Mouse (Mus musculus) ZHBTc4 (cell line): Measurements from ENCODE around the gene Ankrd11.

Source experiments
- DNase-seq: peaks from one replicate; pipeline ENCODE4 v3.0.0-alpha.2; 2011; ENCODE audit warnings: low read depth, low spot score

Ankrd11 gene

DNA sequence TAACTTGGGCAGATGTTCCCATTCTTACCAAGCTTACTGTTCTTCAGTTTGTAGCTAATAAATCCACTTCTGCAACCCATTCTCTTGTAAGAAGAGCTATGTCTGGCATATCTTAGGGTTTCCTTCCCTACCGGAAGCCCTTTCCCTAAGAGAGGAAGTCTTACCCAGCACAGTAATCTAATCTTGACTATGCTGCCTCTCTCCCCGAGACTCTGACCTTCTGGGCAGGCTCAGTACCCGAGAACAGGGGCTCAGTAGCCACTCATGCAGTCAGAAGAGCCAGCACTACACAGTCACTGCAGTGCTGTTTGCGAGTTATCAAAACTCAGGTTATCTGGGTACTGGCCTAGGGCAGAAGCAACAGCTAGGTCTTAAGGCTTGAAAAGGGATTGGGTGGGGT is 144.1 kb downstream of the Ankrd11 start:
- DNase-seq = no peak

DNA sequence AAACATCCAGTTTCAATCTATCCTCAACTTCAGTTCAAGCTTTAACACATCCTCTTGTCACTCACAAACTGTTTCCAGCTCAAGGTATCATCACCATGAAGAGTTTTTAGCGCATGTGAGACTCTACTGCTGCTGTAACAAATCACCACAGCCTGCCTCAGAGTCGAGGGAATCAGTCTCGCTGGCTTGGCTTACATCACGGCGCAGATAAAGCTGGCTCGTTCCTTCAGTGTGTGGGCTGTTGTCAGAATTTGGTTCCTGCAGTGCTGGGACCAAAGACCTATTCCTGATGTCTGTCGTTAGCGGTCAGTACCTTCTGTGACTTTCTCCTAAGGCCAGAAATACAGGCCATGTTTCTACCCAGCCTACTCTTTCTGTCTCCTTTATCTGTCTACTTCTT is 144.9 kb downstream of the Ankrd11 start:
- no peak for DNase-seq

DNA sequence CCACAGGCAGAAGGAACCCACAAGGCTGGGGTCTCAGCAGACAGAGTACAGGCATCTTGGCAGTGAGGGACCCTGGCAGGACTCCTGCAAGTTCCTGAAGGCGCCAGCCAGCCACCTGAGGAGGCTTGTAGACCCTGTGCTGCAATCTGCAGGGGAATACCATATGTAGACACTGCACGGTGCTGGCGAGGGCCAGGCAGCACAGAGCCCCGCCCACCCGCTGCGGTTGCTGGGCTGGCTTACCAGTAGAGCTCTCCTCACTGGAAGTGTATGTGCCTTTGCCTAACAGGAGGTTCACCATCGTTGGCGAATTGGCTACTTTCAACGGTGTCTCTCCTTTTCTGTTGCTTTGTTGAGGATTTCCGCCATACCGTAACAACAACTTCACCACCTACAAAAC is 145.8 kb downstream of the Ankrd11 start:
- DNase-seq = peak; percentile 45

- no peak for DNase-seq
These were observed 148.6 kb downstream of the Ankrd11 start for GRCm38 (mm10) chr8:122893451-122893850.

- DNase-seq = no peak
These were observed 150.6 kb downstream of the Ankrd11 start for GRCm38 (mm10) chr8:122891440-122891839.

DNA sequence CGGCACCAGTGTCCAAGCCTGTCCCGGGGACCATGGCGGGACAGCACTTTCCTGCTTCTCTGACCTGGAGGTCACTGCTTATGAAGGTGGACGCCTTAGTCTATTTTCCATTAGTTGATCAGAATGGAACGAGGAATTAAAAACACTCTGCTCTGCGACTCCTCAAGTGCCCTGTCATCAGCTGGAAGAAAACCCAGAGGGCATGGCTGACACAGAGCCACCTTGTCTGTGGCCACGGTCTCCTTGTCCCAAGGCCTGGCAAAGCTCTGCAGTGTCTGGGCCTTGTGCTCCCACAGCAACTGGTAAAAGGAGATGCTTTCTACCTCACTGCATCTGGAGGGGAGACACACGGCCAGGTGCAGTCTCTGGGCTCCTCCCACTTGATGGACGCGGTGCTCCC is 158.4 kb downstream of the Ankrd11 start:
- no peak for DNase-seq

DNA sequence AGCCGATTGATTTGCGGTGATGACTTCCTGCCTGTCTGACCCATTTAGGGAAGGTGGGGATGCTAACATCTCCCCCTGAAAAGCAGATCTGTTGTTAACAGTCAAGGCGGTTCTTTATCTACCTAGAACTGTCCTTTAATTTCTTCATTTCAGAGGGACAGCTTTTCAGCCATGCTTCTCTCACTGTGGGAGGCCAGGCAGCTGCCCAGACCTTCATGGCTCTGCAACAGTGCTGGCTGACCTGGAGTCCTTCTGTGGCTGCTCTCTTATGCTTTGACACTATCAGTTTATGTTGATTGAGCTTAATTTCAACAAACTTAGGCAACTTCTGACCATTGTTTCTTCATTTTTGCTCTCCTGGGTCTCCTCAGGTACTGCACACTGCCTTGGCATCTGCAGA is 161.8 kb downstream of the Ankrd11 start:
- DNase-seq = no peak

GRCm38 (mm10) chr8:122878231-122878630 is 163.8 kb downstream of the Ankrd11 start:
- no peak for DNase-seq

GRCm38 (mm10) chr8:122875186-122875585 is 166.9 kb downstream of the Ankrd11 start:
- DNase-seq = no peak

- DNase-seq = no peak
These were observed 168.9 kb downstream of the Ankrd11 start for GRCm38 (mm10) chr8:122873171-122873570.

DNA sequence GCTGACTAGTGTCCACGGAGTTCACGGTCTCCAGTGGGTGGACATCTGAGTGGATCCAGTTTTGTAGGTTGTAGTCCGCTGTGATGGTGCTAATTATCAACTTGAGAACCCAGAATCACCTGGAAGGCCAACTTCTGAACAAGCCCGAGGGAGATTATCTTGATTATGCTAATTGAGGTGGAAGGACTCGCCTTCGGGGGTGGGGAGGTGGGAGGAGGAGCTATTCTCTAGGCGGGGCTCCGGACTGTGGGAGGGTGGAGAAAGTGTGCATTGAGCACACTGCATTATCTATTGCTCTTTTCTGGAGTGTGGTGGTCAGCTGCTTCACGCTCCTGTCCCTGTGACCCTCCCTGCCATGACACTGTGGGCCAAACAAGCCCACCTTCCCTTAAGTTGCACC is 170.4 kb downstream of the Ankrd11 start:
- peak; percentile 52 for DNase-seq

DNA sequence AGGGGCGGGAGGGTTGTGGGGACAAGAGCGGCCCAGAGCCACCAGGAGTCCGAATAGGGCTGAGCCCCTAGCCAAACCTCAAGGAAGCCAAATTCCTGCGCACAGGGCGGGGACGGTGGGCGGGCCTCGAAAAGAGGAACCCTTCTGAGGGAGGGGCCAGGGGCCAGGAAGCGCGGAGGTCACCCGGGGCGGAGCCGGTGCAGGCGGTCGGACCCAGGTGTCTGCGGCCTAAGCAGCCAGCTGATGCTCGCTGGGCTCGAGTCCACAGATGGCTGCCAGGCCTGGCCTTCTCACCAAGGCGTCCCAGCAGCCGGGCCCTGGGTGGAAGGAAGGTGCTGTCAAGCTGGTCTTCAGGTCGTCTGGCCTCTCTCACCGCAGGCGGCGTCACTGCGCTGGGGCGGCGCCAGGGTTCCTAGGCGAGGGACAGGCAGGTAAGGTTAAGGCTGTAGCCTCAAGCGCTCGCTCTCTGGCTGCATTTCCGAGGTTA is 171.7 kb downstream of the Ankrd11 start:
- peak; percentile 93 for DNase-seq

DNA sequence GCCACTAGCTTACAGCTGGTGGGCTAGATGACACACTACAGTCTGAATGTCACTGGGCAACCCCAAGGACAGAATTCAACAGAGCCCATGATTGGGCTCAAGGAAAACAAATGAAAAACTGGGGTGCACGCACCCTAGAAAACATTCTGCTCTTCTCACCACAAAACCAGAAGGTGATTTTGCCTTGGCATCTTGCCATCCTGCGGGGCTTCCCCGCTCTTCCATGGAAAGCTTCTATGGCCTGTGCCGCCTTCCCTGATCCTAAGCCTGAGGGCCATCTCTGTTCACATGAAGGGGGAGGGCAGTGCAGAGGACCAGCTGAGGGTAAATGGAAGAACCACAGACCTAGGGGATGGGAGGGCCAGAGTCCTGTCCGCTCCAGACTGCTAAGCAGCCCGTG is 174.1 kb downstream of the Ankrd11 start:
- no peak for DNase-seq

DNA sequence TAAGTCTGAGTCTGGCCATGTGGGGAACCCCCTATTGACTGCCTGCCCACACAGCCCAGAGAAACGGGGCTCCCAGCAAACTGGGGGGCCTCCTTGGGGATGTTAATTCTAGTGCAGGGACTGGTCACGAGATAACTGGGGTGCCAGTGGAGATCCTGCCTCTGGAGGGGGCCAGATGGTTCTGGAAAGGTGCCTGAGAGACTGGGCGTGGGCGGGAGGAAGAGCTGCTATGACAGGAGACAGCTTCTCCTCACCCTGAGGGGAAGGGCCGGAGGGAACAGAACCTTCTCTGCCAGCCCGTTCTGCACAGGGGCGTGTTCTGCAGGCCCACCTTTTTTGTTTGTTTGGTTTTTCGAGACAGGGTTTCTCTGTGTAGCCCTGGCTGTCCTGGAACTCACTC is 175.8 kb downstream of the Ankrd11 start:
- DNase-seq = no peak

DNA sequence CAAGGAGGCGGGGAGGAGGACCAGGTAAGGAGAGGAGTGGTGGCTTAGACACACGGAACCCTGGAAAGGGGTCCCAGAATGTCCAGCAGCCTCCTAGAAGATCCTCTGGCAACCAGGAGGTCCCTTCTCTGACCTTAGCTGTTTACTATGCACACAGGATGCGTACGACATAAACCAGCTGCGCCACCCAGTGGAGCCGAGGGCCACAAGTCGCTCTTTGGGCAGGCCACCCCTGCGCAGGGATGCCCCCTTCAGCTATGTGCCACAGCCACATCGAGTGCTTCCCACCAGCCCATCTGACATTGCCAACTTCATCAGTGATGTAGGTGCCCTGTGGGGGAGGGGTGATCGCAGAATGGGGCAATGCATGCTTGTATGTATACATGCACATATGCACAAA is 176.6 kb downstream of the Ankrd11 start:
- no peak for DNase-seq

- DNase-seq = no peak
These were observed 177.4 kb downstream of the Ankrd11 start for GRCm38 (mm10) chr8:122864719-122865129.

- DNase-seq = no peak
These were observed 182.2 kb downstream of the Ankrd11 start for GRCm38 (mm10) chr8:122859843-122860242.

DNA sequence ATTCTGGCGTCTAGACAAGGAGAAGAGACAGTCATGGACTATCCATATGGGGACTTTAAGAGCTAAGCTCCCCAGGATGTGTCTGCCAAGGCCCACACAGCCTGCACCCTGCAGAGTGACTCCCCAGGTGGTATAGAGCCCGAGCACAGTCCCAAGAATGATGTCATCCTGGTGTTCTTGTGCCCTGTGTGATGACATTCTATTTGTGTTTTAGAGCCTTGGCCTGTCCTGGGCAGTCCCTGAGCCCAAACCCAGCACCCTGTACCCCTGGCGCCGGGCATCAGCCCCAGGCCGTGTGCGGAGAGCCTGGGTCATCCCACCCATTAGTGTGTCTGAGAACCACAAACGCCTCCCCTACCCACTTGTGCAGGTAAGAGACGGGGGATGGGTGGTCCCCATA is 185.8 kb downstream of the Ankrd11 start:
- no peak for DNase-seq

DNA sequence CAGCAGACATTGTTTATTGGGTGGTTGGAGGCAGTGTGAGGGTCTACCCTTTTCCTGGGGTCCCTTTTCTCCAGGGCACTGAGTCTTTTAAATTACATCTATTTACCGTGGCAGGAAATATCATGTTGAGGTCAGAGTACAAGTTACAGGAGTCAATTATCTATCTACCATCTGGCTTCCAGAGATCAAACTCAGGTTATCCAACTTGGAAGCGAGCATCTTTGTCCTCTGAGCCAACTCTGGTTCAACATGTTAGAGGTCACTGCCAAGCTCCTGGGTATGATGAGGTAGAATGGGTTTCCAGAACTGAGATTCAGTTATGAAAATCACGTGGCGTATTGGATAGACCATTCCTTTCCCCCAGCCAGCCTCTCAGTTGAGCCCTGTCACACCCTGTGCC is 187.0 kb downstream of the Ankrd11 start:
- DNase-seq = no peak

DNA sequence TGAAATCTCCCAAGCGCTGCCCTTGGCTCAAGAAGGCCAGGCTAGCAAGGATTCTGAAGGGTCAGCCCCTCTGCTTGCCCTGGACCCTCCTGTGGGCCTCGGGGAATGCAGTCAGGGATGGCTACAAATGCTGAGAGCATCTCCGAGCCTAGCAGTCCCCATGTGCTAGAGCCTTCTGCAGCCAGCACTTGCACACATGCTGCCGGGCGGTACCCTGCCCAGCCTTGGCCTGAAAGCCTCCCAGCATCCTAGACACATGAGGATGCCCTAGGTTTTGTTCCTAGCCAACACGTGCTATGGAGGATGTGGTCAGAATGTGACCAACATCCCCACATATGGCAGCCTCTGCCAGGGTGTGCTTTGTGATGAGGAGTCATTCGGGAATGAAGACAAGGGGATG is 187.7 kb downstream of the Ankrd11 start:
- DNase-seq = no peak

DNA sequence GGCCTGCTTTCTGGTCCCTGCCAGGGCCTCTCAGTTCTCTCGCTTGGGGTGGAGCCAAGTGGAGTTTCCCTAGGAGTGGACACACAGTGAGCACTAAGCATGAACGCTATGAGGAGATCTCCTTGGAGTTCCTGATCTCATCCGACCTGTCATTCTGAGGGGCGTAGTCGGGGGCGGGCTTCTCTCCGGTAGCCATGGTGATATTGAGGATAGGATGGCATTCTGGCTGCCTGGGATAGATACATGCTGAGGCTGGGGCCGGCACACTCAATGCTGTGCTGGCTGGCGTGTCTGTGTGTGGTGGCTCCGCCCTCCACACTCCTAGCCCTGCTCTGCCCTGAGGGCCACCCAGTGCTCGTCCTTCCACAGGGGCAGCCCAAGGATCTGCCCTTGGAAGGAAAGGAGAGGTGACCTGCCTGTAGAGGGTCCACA is 188.7 kb downstream of the Ankrd11 start:
- peak; percentile 35 for DNase-seq

GRCm38 (mm10) chr8:122852546-122852905 is 189.6 kb downstream of the Ankrd11 start:
- no peak for DNase-seq

DNA sequence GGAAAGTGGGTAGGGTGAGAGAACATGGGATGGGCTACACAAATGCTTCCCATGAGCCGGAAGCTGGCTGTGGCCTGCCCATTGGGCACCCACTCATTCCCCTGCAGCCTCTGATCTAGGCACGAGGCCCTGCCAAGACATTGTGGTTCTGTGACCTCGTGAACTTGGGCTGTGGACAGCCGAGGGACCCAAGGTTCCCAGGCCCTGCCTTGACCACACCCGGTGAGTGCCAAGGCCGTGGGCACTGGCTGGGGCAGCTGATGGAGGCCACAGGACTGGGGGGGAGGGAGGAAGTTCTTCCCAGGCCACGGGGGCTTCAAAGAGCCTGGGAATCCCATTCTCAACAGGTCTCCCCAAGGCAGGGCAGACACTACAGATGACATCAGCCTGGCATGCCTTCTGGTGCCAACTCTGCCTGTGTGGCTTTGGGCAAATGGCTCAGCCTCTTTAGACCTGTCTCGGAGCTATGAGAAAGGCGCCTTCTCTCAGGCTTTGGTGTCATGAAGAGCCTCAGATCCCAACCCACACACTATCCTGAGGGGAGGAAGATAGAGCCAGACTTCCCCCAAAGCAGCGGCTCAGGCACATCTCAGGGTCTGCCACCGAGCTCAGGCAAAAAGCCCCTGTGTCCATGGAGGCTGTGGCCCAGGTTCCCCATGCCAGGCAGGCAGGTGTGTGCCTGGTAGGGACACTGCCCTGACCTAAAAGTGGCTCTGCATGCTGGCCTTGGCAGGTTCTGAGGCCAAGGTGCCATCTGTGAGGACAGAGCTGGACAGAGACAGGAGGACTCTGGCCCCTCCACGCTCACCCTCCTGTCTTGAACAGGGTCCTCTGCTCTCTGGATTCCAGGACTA is 190.2 kb downstream of the Ankrd11 start:
- DNase-seq = no peak
